Mouse (Mus musculus): Measurements from ENCODE around the gene Oaf.

DNA sequence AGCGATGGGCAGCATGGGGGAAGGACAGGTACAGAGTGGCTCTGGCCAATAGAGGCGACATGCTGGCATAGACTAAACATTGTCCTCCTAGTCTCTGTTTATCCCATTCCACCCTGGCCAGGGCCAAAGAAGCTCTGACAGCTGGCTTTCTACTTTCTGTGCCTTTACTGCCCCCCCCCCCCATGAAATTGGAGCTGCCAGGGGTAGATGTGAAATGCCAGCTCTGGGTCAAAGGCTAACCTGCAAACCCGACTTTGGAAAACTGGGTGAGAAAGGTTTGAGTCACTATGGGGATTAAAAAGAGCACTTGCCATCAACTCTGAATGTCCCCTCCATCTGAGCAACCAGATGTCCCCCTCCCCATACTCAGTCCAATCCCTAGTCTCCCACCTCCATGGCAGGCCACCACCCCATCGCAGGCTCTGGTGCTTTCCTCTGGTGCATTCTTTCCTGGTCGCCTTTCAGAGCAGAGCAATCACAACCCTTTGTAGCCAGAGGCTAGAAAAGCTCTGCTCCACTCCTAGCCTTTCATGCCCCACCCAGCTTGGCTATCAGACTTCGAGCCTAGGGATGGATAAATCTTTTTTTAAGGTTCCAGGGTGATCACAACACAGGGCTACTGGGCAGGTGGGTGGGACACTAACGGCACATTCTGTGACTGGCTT lies 2.5 kb downstream of the Oaf start:
- no peak for TF ChIP-seq CTCF (IDR thresholded peaks at IDR 0.05; ENCODE audit: borderline replicate concordance, control insufficient read depth, extremely low read depth, insufficient read depth, low read length, poor library complexity)
- TF ChIP-seq POLR2A (IDR thresholded peaks at IDR 0.05; ENCODE audit: control insufficient read depth, extremely low read depth, insufficient read depth, low read length, poor library complexity) = no peak
